Mouse (Mus musculus) c-Kit-negative CD71-positive TER-119-positive erythroid progenitor cells, embryonic 14.5 days (primary cell): ENCODE data around the gene Bhlha9.
"Not testable (repeated sequence)": the region's sequence is repeated elsewhere in the genome, so short reads cannot be mapped to it uniquely, and the experiment has no call there.

Source experiments
- DNase-seq: peaks from one replicate; pipeline ENCODE4 v3.0.0-alpha.2; 2013; ENCODE audit warnings: low read depth, low spot score

Gene Bhlha9

GRCm38 (mm10) chr11:76661790-76662468 lies 10.3 kb upstream of the Bhlha9 start:
- DNase-seq = no peak

GRCm38 (mm10) chr11:76666002-76666649 lies 6.1 kb upstream of the Bhlha9 start:
- DNase-seq = no peak

- DNase-seq = no peak
Measured at GRCm38 (mm10) chr11:76667807-76668206, 4.5 kb upstream of the Bhlha9 start.

DNA sequence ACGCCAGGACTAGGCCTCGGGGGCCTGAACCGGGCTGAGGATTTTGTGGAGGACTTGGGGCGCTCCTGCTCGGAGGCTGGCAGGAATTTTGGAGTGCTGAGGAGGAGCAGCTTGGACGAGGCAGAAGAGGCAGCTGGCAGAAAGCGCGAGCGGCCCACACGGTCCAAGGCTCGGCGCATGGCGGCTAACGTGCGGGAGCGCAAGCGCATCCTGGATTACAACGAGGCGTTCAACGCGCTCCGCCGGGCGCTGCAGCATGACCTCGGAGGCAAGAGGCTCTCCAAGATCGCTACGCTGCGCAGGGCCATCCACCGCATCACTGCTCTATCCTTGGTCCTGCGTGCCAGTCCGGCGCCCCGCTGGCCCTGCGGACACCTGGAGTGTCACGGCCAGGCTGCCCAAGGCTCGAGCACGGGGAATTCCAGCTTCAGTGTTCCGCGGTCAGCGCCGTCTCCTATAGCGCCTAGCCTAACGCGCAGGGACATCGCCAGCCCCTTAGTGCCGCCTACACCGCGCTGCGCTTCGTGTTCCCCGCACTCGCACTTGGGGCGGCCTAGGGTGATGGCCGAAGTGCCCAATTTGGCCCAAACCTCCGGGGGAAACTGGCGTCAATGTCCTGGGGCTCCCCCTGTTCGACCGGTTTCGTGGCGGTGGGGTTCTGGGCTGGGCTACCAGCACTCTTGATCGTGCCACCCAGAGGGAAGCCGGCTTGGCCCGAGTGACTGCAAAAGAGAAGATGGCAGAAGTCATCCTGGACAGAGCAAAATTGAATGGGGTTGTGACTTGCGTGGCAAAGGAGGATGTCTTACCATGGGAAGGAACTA lies 503 bp downstream of the Bhlha9 start:
- no peak for DNase-seq

DNA sequence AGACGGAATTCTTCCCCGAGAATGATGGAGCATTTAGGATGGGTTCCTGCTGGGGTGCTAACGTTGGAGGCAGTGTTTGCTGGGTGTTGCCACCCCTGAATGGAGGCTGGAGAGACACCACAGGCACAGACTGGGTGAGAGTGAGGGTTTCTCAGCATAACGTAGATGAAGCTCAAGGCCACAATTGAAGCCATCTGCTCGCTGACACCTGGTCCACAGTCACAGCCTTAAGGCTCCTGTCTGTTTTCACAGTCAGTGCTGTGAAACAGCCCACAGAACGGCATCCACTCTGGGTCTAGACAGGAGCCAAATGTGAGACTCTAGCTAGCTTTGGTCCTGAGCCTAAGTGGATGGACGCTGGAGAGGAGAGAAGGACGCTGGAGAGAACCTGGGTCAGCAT lies 1.9 kb downstream of the Bhlha9 start:
- no peak for DNase-seq

- DNase-seq = no peak
Measured at GRCm38 (mm10) chr11:76674704-76675103, 2.4 kb downstream of the Bhlha9 start.

DNA sequence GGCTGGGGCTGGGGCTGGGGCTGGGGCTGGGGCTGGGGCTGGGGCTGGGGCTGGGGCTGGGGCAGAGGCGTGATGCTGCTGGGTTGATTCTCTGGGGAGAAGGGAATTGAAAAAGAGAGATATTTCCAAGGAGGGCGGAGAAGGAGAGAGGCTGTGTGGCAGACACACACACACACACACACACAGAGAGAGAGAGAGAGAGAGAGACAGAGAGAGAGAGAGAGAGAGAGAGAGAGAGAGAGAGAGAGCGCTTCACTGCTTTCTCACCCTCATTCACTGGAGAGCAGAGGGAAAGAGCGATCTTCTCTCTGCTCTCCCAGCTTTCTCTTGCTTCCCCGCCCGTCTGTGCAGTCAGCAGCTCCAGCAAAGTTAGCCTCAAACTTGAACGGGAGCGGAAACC lies 7.2 kb downstream of the Bhlha9 start, which contains the start of gene Trarg1:
TSS of gene Trarg1 (plus strand) at position 301 of the 400 bp plus-strand sequence.
- not testable (repeated sequence) for DNase-seq

- DNase-seq = no peak
Measured at GRCm38 (mm10) chr11:76685604-76686003, 13.3 kb downstream of the Bhlha9 start.

DNA sequence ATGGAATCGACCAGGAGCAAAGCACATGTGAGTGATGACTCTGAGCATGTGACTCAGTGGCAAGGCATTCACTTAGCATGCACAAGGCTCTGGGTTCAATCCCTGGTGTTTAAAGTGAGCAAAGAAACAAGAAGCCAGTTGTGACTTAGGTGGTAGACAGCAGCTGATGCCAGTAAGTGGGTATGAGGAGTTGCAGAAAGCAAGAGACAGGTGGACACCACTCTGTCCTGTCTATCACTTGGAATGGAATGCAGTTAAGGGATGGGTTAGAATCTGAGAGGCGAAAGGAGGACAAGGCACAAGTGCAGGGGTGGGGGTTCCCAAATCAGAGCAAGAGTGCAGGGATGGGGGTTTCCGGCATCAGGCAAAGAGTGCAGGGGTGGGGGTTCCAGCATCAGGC lies 19.8 kb downstream of the Bhlha9 start:
- DNase-seq = no peak

- DNase-seq = no peak
Measured at GRCm38 (mm10) chr11:76695810-76696209, 23.5 kb downstream of the Bhlha9 start.

- DNase-seq = no peak
Measured at GRCm38 (mm10) chr11:76699626-76700025, 27.4 kb downstream of the Bhlha9 start.

- no peak for DNase-seq
Measured at GRCm38 (mm10) chr11:76707656-76708055, 35.4 kb downstream of the Bhlha9 start.

- DNase-seq = no peak
Measured at GRCm38 (mm10) chr11:76708066-76708465, 35.8 kb downstream of the Bhlha9 start.

DNA sequence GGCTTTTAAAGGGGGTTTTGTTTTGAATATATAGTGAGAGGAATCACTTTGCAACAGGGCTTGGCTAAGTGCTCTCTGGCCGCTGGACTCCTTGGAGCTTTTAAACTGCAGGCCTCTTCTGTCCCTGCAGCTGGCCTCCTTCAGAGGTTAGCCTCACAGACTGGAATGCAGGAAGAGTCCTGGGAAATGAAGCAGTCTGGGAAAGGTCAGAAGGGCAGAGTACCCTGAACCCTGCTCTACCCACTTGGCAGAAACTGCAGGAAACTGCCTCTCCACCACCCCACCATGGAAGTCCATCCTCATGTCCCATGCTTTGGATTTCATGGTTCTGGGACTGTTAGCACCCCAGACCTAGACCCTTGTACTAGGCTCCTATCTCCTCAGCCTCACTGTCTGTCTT lies 36.6 kb downstream of the Bhlha9 start:
- DNase-seq = no peak

GRCm38 (mm10) chr11:76709625-76710452 lies 37.6 kb downstream of the Bhlha9 start:
- DNase-seq = no peak

- no peak for DNase-seq
Measured at GRCm38 (mm10) chr11:76717000-76717399, 44.7 kb downstream of the Bhlha9 start.
